In the genomic region with DNA sequence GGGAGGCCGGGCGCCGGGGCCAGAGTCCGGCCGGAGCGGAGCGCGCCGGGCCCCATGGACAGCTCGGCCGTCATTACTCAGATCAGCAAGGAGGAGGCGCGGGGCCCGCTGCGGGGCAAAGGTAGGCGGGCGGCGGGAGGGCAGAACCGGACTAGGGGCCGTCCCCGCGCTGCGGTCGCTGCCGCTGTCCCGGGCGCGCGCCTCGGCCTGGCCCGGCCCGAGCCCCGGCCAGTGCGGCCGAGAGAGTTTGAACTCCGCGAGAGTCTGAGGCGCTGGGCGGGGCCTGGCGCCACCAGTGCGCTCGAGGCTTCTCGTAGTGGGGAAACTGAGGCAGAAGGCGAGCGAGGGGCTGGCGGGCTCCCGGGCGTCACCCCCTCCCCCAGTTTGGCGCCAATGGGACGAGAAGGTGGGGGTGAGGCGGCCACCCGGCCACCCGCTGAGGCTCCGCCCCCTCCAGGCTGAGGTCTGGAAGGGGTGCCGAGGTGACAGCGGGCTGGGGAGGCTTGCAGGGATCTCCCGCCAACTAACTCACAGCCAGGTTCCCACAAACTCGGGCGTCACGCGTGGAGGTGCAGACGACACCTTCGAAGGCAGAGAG, we compare ENCODE assay signal across 8 mouse cellular contexts. TPM values are rescaled to one million over a fixed set of nuclear protein-coding genes. Genes with fewer than 3 reads are reported as not detected.
DNase-seq lines count a peak whose midpoint lies in the region; ATAC-seq and TF ChIP-seq lines count a peak whose summit lies in the region.

No protein-coding gene starts in this region.

- peaks cover 25% of the 10 kb centered on the region for H3K79me3 ChIP-seq in C2C12 (ENCODE audit: low read depth)

- peak overlapping the region; percentile 99 for H3K27ac ChIP-seq in embryonic facial prominence, embryonic 10.5 days (replicated peaks)
- peak overlapping the region; percentile 100 for H3K27ac ChIP-seq in lung, embryonic 16.5 days (ENCODE audit: low read length)

- peak overlapping the region; percentile 95 for H3ac ChIP-seq in C2C12 (ENCODE audit: control insufficient read depth, insufficient read length, low read depth)

- WGBS in embryonic facial prominence, embryonic 10.5 days, result under 1% methylated on average over 63 of the region's 63 CpGs
- WGBS in lung, embryonic 16.5 days, result under 1% methylated on average over 29 of the region's 63 CpGs

- DNase-seq in adrenal gland, adult 18-20 months (ENCODE audit: low spot score in 2 of 2), result peak; percentile 77 to 81
- peak; percentile 80 for DNase-seq in embryonic facial prominence, embryonic 10.5 days (ENCODE audit: low spot score)
- DNase-seq in heart, adult 9 months (ENCODE audit: low spot score in 2 of 2), result peak; percentile 85
- DNase-seq in kidney, adult 9 months, result peak; percentile 87
- peak; percentile 71 for DNase-seq in ovary, postnatal 10 days (ENCODE audit: low spot score)
- peak; percentile 77 to 86 for DNase-seq in thymus, postnatal 36 days

- peak; percentile 48 for ATAC-seq in lung, embryonic 16.5 days (ENCODE audit: low read depth)

- H3K9me3 ChIP-seq in embryonic facial prominence, embryonic 10.5 days, result no peaks in the 10 kb centered on the region
- H3K9me3 ChIP-seq in lung, embryonic 16.5 days (ENCODE audit: control insufficient read depth, low read length), result no peaks in the 10 kb centered on the region

- TF ChIP-seq CTCF in C2C12 (IDR thresholded peaks at IDR 0.05; ENCODE audit: control insufficient read depth, insufficient read depth, insufficient read length), result no peak

- peak overlapping the region; percentile 98 for H3K9ac ChIP-seq in lung, embryonic 16.5 days (ENCODE audit: low read length)

- peak overlapping the region; percentile 77 for H3K4me2 ChIP-seq in lung, embryonic 16.5 days (ENCODE audit: low read depth, low read length)

- H3K27me3 ChIP-seq in C2C12 (ENCODE audit: control insufficient read depth, insufficient read depth, insufficient read length), result no peaks in the 10 kb centered on the region
- peaks cover 16% of the 10 kb centered on the region for H3K27me3 ChIP-seq in embryonic facial prominence, embryonic 10.5 days (replicated peaks; ENCODE audit: low read depth, poor library complexity, severe bottlenecking)
- no peaks in the 10 kb centered on the region for H3K27me3 ChIP-seq in lung, embryonic 16.5 days (ENCODE audit: control insufficient read depth, insufficient read depth, low read depth, low read length)

- H3K79me2 ChIP-seq in C2C12 (ENCODE audit: control insufficient read depth, insufficient read depth), result peaks cover 38% of the 10 kb centered on the region

- peaks cover 63% of the 10 kb centered on the region for H3K4me1 ChIP-seq in embryonic facial prominence, embryonic 10.5 days
- H3K4me1 ChIP-seq in lung, embryonic 16.5 days (replicated peaks; ENCODE audit: control insufficient read depth, insufficient read depth, low read length), result peaks cover 36% of the 10 kb centered on the region

- H3K36me3 ChIP-seq in C2C12 (ENCODE audit: control insufficient read depth, insufficient read depth), result peaks cover 22% of the 10 kb centered on the region
- H3K36me3 ChIP-seq in embryonic facial prominence, embryonic 10.5 days (replicated peaks), result peaks cover 30% of the 10 kb centered on the region
- peaks cover 14% of the 10 kb centered on the region for H3K36me3 ChIP-seq in lung, embryonic 16.5 days (ENCODE audit: control insufficient read depth, insufficient read depth, low read length)

- H3K4me3 ChIP-seq in C2C12 (ENCODE audit: insufficient read depth, poor library complexity, severe bottlenecking), result peak overlapping the region; percentile 78
- H3K4me3 ChIP-seq in embryonic facial prominence, embryonic 10.5 days, result peak overlapping the region; percentile 78
- H3K4me3 ChIP-seq in lung, embryonic 16.5 days (ENCODE audit: low read length), result peak overlapping the region; percentile 74

TF ChIP-seq in C2C12, 6 proteins besides CTCF, POLR2A, EP300 and RAD21:
- TF ChIP-seq CEBPB (IDR thresholded peaks at IDR 0.05; ENCODE audit: low read depth), result no peak
- TF ChIP-seq USF1 (IDR thresholded peaks at IDR 0.05; ENCODE audit: low read depth), result no peak
- no peak for TF ChIP-seq MAX (IDR thresholded peaks at IDR 0.05)
- no peak for TF ChIP-seq FOSL1 (IDR thresholded peaks at IDR 0.05; ENCODE audit: insufficient read depth, low read length, poor library complexity, severe bottlenecking)
- TF ChIP-seq MYOG (IDR thresholded peaks at IDR 0.05; ENCODE audit: control insufficient read depth, extremely low read depth, insufficient read length), result no peak
- TF ChIP-seq MYOD1 (IDR thresholded peaks at IDR 0.05; ENCODE audit: control insufficient read depth, insufficient read length, low read depth), result no peak

RNA-seq across cellular contexts. Expression of gene Ctdsp1, which starts 0.6 kb away (rescaled TPM):
- polyA plus RNA-seq in C2C12 (2012; fragmentation: generic; extraction: Trizol), result 78.7 TPM
- 100 to 1,000 TPM; 133 to 136 TPM for total RNA-seq in adrenal gland, adult 18-20 months (2021)
- 42.2 and 49.0 TPM in 2 replicates for polyA plus RNA-seq in embryonic facial prominence, embryonic 10.5 days (2016; fragmentation: Nextera tagmentation; extraction: Ambion mirVana)
- polyA plus RNA-seq in lung, embryonic 16.5 days (2015; fragmentation: Nextera tagmentation; extraction: Ambion mirVana), result 90.8 and 93.9 TPM in 2 replicates

RNA-seq across cellular contexts. Expression of gene Slc11a1, which starts 16.9 kb away (rescaled TPM):
- polyA plus RNA-seq in C2C12 (2012; fragmentation: generic; extraction: Trizol), result 2.2 TPM
- 10 to 100 TPM in 1 of 2 experiments, 1 to 10 TPM in 1; 9.5 to 20.5 TPM for total RNA-seq in adrenal gland, adult 18-20 months (2021)
- polyA plus RNA-seq in embryonic facial prominence, embryonic 10.5 days (2016; fragmentation: Nextera tagmentation; extraction: Ambion mirVana), result 1.7 and 2.1 TPM in 2 replicates
- 3.5 and 5.8 TPM in 2 replicates for polyA plus RNA-seq in lung, embryonic 16.5 days (2015; fragmentation: Nextera tagmentation; extraction: Ambion mirVana)

RNA-seq across cellular contexts. Expression of gene Vil1, which starts 17.2 kb away (rescaled TPM):
- polyA plus RNA-seq in C2C12 (2012; fragmentation: generic; extraction: Trizol), result 0.02 TPM
- 1 to 10 TPM; 1.8 to 1.9 TPM for total RNA-seq in adrenal gland, adult 18-20 months (2021)
- polyA plus RNA-seq in embryonic facial prominence, embryonic 10.5 days (2016; fragmentation: Nextera tagmentation; extraction: Ambion mirVana), result 0.26 and 0.37 TPM in 2 replicates
- 0.43 and 0.87 TPM in 2 replicates for polyA plus RNA-seq in lung, embryonic 16.5 days (2015; fragmentation: Nextera tagmentation; extraction: Ambion mirVana)

RNA-seq across cellular contexts. Expression of gene Catip, which starts 30.0 kb away (rescaled TPM):
- not detected for polyA plus RNA-seq in C2C12 (2012; fragmentation: generic; extraction: Trizol)
- total RNA-seq in adrenal gland, adult 18-20 months (2021), result under 1 TPM; 0.33 to 0.35 TPM
- polyA plus RNA-seq in embryonic facial prominence, embryonic 10.5 days (2016; fragmentation: Nextera tagmentation; extraction: Ambion mirVana), result 0.22 and 0.28 TPM in 2 replicates
- polyA plus RNA-seq in lung, embryonic 16.5 days (2015; fragmentation: Nextera tagmentation; extraction: Ambion mirVana), result 1.9 and 3.0 TPM in 2 replicates

Comparison
In these comparisons a context has a peak if more than half of its experiments do, and no peak if none do; other contexts are left out.
1. Peak in every context shown above with its lines: DNase-seq, ATAC-seq, H3K4me3 ChIP-seq and H3K27ac ChIP-seq.